Mouse (Mus musculus) cortical plate, adult 2 months (tissue): Measurements from ENCODE around the gene Pecam1. TPM values are rescaled to one million over a fixed set of nuclear protein-coding genes. Genes with fewer than 3 reads are reported as not detected.
A peak's percentile ranks its signal among the peaks of the same experiment; 100 is the strongest.
"Not testable (repeated sequence)": the region's sequence is repeated elsewhere in the genome, so short reads cannot be mapped to it uniquely, and the experiment has no call there.

Source experiments
- H3K27ac ChIP-seq: fragments of 200-500 bp; 2 replicates; pipeline ENCODE4 v1.5.1; 2012; ENCODE audit warnings: low read length, control low read depth, inconsistent platforms; ENCODE audit not compliant: insufficient read depth
- H3K4me1 ChIP-seq: fragments of 200-500 bp; 2 replicates; pipeline ENCODE4 v1.6.1; 2011; ENCODE audit warnings: low read length; ENCODE audit not compliant: control insufficient read depth, insufficient read depth
- H3K4me3 ChIP-seq: fragments of 200-500 bp; 2 replicates; pipeline ENCODE4 v1.5.1; 2011; ENCODE audit warnings: mild to moderate bottlenecking, low read length, control low read depth; ENCODE audit not compliant: insufficient read depth
- CTCF ChIP-seq: fragments of 200-500 bp; IDR thresholded peaks from 2 replicates; pipeline ENCODE4 v1.5.1; 2011; ENCODE audit warnings: mild to moderate bottlenecking, control low read depth, low read length; ENCODE audit not compliant: insufficient read depth; ENCODE audit errors: extremely low read depth
- POLR2A ChIP-seq: fragments of 200-500 bp; IDR thresholded peaks from 2 replicates; pipeline ENCODE4 v1.6.1; 2011; ENCODE audit warnings: mild to moderate bottlenecking, low read length, control low read depth; ENCODE audit not compliant: insufficient read depth; ENCODE audit errors: extremely low read depth
- polyA plus RNA-seq: library from polyadenylated mRNA; depleted of rRNA; stranded (reverse); fragments of >200 nt; gene quantifications from 2 replicates; pipeline ENCODE4 v1.2.3, GENCODE M21; 2012

Pecam1 gene
- polyA plus RNA-seq, 1 experiment = 20.4 TPM

GRCm38 (mm10) chr11:106625577-106625976 lies 124.9 kb downstream of the Pecam1 start:
- H3K4me3 ChIP-seq = no peak overlapping the region
- TF ChIP-seq POLR2A (no peak), CTCF (no peak)

GRCm38 (mm10) chr11:106623629-106624028 lies 126.8 kb downstream of the Pecam1 start:
- TF ChIP-seq POLR2A = no peak
- TF ChIP-seq CTCF = no peak
- Histone ChIP-seq H3K27ac (no peak overlapping the region), H3K4me1 (no peaks in the 10 kb centered on the region), H3K4me3 (no peak overlapping the region)

More at GRCm38 (mm10) chr11:106625577-106625976, 124.9 kb downstream of the Pecam1 start:
- no peak overlapping the region for H3K27ac ChIP-seq
- H3K4me1 ChIP-seq = no peaks in the 10 kb centered on the region

- TF ChIP-seq CTCF = no peak
- TF ChIP-seq POLR2A = no peak
- Histone ChIP-seq H3K27ac (no peak overlapping the region), H3K4me1 (no peaks in the 10 kb centered on the region), H3K4me3 (no peak overlapping the region)
Measured at GRCm38 (mm10) chr11:106622056-106622455, 128.4 kb downstream of the Pecam1 start.

- H3K27ac ChIP-seq, H3K4me1 ChIP-seq, H3K4me3 ChIP-seq: not testable (repeated sequence)
Measured at GRCm38 (mm10) chr11:106618768-106619167, 131.7 kb downstream of the Pecam1 start.

- Histone ChIP-seq H3K27ac (no peak overlapping the region), H3K4me1 (no peaks in the 10 kb centered on the region), H3K4me3 (no peak overlapping the region)
- TF ChIP-seq CTCF (no peak), POLR2A (no peak)
Measured at GRCm38 (mm10) chr11:106617821-106618580, 132.4 kb downstream of the Pecam1 start.

GRCm38 (mm10) chr11:106615561-106615960 lies 134.9 kb downstream of the Pecam1 start:
- Histone ChIP-seq H3K4me3 (no peak overlapping the region), H3K27ac (no peak overlapping the region), H3K4me1 (peaks cover 1% of the 10 kb centered on the region; the same call in 1 of the 2 replicates)
- TF ChIP-seq POLR2A (no peak), CTCF (no peak)

GRCm38 (mm10) chr11:106614339-106614645 lies 136.1 kb downstream of the Pecam1 start:
- H3K4me3 ChIP-seq = no peak overlapping the region
- no peak for TF ChIP-seq POLR2A
- H3K4me1 ChIP-seq = peaks cover 1% of the 10 kb centered on the region; the same call in 1 of the 2 replicates
- no peak overlapping the region for H3K27ac ChIP-seq

- no peak overlapping the region for H3K27ac ChIP-seq
Measured at GRCm38 (mm10) chr11:106613638-106614338, 136.6 kb downstream of the Pecam1 start.

GRCm38 (mm10) chr11:106612961-106613637 lies 137.3 kb downstream of the Pecam1 start, which contains the start of gene Tex2:
Gene Tex2 (minus strand): TSS chr11:106613423.
- Histone ChIP-seq H3K27ac (peak within 1 kb of the TSS; percentile 77; the same call in 1 of the 2 replicates), H3K4me3 (peak within 1 kb of the TSS; percentile 68), H3K4me1 (peaks cover 1% of the 10 kb centered on the region; the same call in 1 of the 2 replicates)
- TF ChIP-seq CTCF = no peak
- no peak for TF ChIP-seq POLR2A

More at GRCm38 (mm10) chr11:106613638-106614338, 136.6 kb downstream of the Pecam1 start:
- Histone ChIP-seq H3K4me3 (peak overlapping the region; percentile 68; the same call in 1 of the 2 replicates), H3K4me1 (peaks cover 1% of the 10 kb centered on the region; the same call in 1 of the 2 replicates)
- TF ChIP-seq CTCF = no peak
- no peak for TF ChIP-seq POLR2A
